Mouse (Mus musculus): ENCODE results near the gene Pmvk. TPM values are rescaled to one million over a fixed set of nuclear protein-coding genes. Genes with fewer than 3 reads are reported as not detected.
"Not testable (repeated sequence)": the region's sequence is repeated elsewhere in the genome, so short reads cannot be mapped to it uniquely, and the experiment has no call there.

The Pmvk gene
- polyA plus RNA-seq, 1 experiment from 2014 or later: 123 TPM

DNA sequence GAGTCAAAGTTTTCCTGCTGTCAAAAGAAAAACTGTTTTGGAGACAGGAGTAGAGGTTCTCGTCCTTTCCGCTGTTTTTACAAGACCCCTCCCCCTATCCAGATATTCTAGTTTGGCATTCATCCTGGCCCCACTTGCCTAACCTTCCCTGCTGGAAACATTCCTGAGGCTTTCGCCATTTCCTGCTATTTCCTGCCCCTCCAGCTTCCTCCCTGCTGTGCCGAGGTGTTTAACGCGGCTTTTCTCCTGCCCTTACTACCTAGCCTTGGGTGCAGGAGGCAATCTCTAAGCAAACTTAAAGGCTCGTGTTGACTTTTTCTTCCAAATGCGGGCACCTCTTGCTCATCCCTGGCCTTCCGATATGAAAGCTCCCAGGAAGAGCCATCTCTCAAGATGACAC is 34.8 kb upstream of the Pmvk start:
- Histone ChIP-seq H3K9me3 (no peaks in the 10 kb centered on the region), H3K4me1 (peaks cover 37% of the 10 kb centered on the region), H3K4me2 (peak overlapping the region; percentile 98), H3K9ac (peak overlapping the region; percentile 65), H3K27me3 (replicated peaks) (no peaks in the 10 kb centered on the region), H3K36me3 (replicated peaks) (peaks cover 7% of the 10 kb centered on the region), H3K4me3 (peak overlapping the region; percentile 60), H3K27ac (peak overlapping the region; percentile 83)
- WGBS: 3% methylated on average over 9 of the region's 9 CpGs
- no peak for ATAC-seq (replicated peaks)

DNA sequence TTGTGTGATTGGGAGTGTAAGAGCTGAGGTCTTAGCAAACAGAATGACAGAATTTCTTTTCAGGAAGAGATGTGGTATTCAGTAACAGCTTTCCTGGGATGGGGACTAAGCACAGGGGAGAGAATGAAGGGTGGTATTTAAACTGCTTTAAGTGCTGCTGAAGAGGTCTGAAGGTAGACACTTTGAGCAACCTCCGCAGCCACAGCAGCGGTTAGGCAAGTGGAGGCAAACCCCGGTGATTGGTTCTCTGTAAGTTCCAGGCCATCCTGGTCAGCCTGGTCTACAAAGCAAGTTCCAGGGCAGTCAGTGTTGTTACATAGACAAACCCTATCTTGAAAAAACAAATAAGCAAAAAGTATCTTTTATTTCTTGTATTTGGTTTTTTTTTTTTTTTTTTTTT is 34.4 kb upstream of the Pmvk start:
- Histone ChIP-seq H3K27me3 (replicated peaks) (no peaks in the 10 kb centered on the region), H3K36me3 (replicated peaks) (peaks cover 2% of the 10 kb centered on the region), H3K27ac (0 out of 2 replicates have a peak overlapping the region, but pooled peaks have one; percentile 36), H3K9me3 (no peaks in the 10 kb centered on the region), H3K4me1 (peaks cover 37% of the 10 kb centered on the region), H3K4me3 (peak overlapping the region; percentile 60), H3K9ac (peak overlapping the region; percentile 65; the same call in 1 of the 2 replicates), H3K4me2 (peak overlapping the region; percentile 98)
- 43% methylated on average over 3 of the region's 3 CpGs for WGBS
- ATAC-seq (replicated peaks): no peak

DNA sequence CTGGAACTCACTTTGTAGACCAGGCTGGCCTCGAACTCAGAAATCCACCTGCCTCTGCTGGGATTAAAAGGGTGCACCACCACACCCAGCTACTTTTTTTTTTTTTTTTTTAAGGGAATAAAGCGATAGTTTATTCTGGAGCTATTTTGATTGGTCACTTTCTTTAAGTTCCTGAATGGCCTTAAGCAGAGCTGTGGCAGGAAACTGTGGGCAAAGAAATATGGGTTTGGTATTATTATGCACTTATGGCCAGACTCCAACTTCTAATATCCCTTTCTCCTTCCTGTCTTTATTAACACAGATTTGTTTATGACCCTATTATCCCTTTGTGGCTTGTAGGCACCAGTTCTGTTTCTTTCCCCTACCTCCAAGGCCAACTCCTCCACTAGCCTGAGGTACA is 33.9 kb upstream of the Pmvk start:
- no peaks in the 10 kb centered on the region for H3K36me3 ChIP-seq (replicated peaks)
- ATAC-seq (replicated peaks): no peak
- peaks cover 37% of the 10 kb centered on the region for H3K4me1 ChIP-seq
- no peak overlapping the region for H3K9ac ChIP-seq
- H3K9me3 ChIP-seq: no peaks in the 10 kb centered on the region
- H3K27ac ChIP-seq: peak overlapping the region; percentile 39; the same call in 1 of the 2 replicates
- H3K4me3 ChIP-seq: no peak overlapping the region
- H3K4me2 ChIP-seq: no peak overlapping the region; the same call in 1 of the 2 replicates
- 60% methylated on average over 2 of the region's 2 CpGs for WGBS
- no peaks in the 10 kb centered on the region for H3K27me3 ChIP-seq (replicated peaks)

DNA sequence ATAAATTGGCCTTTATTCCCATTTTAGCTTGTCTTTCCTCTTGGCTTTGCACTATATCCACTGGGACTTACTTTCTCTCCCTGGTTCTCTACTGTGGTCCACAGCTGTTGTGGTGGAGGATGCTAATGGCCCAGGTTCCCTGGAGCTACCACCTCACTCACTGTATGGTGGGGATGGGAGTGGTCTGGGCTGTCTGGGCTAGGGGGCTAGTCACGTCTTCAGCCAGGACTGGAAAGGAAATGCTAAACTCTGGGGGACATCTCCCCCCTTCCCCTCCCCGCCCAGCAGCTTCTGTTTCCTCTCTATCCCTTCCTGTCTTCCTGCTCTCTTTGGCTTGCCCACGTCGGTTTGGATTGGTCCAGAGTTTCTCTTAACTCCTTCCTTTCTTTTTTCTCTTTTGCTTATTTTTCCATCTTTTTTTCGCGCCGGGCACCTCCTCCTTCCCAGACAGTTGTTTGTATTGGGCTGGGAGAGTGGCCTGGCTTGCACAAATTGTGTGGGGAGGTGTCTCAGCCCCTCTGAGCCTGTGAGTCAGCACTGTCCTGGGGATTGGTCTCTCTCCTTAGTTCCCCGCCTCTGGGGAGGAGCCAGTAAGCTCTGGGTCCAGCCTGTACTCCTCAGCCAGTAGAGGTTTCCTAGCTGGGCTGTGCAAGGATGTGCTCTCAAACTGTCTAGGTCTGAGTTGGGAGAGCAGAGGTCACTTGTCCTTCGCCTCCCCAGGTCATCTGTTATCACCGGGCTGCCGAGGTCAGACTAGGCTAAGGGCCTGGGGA is 33.2 kb upstream of the Pmvk start:
- 5% methylated on average over 11 of the region's 11 CpGs for whole genome bisulfite sequencing
- no peaks in the 10 kb centered on the region for H3K36me3 ChIP-seq (replicated peaks)
- H3K4me2 ChIP-seq: peak overlapping the region; percentile 49
- H3K9me3 ChIP-seq: no peaks in the 10 kb centered on the region
- H3K27ac ChIP-seq: peak overlapping the region; percentile 39
- H3K4me3 ChIP-seq: peak overlapping the region; percentile 30
- peak overlapping the region; percentile 39; the same call in 1 of the 2 replicates for H3K9ac ChIP-seq
- 0 out of 2 replicates have a peak, but pooled peaks have one; percentile 32 for ATAC-seq (replicated peaks)
- no peaks in the 10 kb centered on the region for H3K27me3 ChIP-seq (replicated peaks)
- peaks cover 37% of the 10 kb centered on the region for H3K4me1 ChIP-seq

DNA sequence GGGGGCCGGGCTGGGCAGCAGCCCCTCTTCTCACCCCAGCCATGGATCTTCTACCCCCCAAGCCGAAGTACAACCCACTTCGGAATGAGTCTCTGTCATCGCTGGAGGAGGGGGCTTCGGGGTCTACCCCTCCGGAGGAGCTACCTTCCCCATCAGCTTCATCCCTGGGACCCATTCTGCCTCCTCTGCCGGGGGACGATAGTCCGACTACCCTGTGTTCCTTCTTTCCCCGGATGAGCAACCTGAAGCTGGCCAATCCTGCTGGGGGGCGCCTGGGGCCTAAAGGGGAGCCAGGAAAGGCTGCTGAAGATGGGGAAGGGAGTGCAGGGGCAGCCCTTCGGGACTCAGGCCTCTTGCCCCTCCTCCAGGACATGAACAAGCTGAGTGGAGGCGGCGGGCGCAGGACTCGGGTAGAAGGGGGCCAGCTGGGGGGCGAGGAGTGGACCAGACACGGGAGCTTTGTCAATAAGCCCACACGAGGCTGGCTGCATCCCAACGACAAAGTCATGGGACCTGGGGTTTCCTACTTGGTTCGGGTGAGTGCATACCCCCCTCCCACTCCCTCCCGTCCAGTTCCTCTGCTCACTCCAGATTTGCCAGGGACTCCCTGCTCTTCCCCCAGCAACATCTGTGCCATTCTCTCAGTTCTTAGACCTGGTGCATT is 32.4 kb upstream of the Pmvk start:
- no peak overlapping the region for H3K27ac ChIP-seq
- 10% methylated on average over 22 of the region's 22 CpGs for WGBS
- no peaks in the 10 kb centered on the region for H3K9me3 ChIP-seq
- H3K9ac ChIP-seq: peak overlapping the region; percentile 39; the same call in 1 of the 2 replicates
- no peaks in the 10 kb centered on the region for H3K36me3 ChIP-seq (replicated peaks)
- peaks cover 33% of the 10 kb centered on the region for H3K4me1 ChIP-seq
- no peaks in the 10 kb centered on the region for H3K27me3 ChIP-seq (replicated peaks)
- H3K4me3 ChIP-seq: peak overlapping the region; percentile 30
- peak overlapping the region; percentile 49 for H3K4me2 ChIP-seq
- ATAC-seq (replicated peaks): no peak

DNA sequence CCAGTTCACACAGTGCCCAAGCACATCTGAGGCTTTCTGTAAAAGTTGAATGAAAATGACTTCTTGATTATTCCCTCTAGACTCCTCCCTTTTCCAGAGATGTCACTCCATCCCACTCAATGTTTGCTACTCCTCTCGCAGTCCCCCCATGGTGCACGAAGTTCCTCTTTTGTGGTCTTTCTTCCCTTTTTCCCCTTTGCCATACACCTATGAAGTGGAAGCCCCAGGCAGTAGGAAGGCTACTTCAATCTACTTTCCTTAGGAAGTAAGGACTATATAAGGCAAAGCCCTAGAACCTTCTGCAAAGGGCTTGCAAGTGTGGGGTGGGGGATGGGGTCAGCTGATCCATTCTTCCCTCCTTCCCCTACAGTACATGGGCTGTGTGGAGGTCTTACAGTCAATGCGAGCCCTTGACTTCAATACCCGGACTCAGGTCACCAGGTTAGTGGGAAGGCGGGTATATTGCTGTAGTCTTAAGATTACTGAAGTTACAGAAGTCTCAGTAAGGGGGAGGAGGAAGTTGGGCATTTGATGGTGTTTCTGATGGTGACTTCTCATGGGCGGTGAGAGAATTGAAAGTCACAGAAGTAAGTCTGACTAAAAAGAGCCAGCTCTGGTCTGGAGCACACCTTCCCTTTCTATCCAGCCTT is 31.7 kb upstream of the Pmvk start:
- Histone ChIP-seq H3K9ac (no peak overlapping the region), H3K4me3 (no peak overlapping the region), H3K36me3 (replicated peaks) (no peaks in the 10 kb centered on the region), H3K4me1 (peaks cover 25% of the 10 kb centered on the region), H3K27ac (no peak overlapping the region), H3K4me2 (no peak overlapping the region; the same call in 1 of the 2 replicates), H3K9me3 (no peaks in the 10 kb centered on the region), H3K27me3 (replicated peaks) (no peaks in the 10 kb centered on the region)
- WGBS: 67% methylated on average over 6 of the region's 6 CpGs
- ATAC-seq (replicated peaks): no peak

DNA sequence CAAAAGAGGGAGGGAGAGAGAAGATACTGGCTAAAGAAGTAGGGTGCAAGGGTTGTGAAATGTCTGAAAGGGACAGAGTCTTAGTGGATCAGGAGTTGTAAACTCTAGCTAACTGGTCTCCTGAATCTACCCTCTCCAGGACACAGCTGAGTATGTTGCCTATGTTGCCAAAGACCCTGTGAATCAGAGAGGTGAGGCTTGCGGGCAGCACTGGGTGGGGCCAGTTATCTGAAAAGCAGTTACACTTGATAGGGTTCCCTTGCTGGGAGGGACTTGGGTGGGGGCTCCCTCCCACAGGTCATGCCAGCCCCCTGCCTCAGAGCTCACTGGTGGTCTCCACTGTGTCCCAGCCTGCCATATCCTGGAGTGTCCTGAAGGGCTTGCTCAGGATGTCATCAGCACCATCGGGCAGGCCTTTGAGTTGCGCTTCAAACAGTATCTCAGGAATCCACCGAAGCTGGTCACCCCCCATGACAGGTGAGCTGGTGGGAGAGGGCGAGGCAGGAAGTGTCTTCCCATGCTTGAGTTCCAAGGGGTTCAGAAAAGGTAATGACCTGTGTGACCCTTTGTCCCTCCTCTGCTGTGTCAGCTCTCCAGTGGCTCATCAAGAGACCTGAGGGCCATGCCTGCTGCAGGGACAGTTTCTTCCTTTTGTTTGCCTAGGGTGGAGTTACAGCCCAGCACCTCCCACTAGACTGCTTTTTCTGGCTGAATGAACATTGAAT is 29.8 kb upstream of the Pmvk start:
- Histone ChIP-seq H3K27me3 (replicated peaks) (no peaks in the 10 kb centered on the region), H3K4me1 (peaks cover 16% of the 10 kb centered on the region), H3K36me3 (replicated peaks) (no peaks in the 10 kb centered on the region), H3K9ac (no peak overlapping the region), H3K27ac (no peak overlapping the region), H3K4me2 (no peak overlapping the region), H3K4me3 (no peak overlapping the region), H3K9me3 (no peaks in the 10 kb centered on the region)
- 93% methylated on average over 5 of the region's 5 CpGs for WGBS
- no peak for ATAC-seq (replicated peaks)

DNA sequence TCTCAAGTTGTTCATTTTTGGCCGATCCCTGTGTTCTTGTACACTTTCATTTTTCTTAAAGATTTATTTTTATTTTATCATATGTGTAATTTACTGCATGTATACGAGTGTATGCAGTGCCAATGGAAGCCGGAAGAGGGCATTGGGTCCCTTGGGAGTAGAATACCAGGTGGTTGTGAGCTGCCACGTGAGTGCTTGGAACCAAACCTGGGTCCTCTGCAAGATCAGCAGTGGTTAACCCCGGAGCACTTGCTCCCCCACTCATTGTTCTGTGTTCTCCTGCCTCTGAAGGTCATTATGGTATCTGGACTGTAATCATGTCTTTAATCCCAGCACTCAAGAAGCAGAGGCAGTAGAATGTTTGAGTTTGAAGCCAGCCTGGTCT is 29.2 kb upstream of the Pmvk start:
- 94% methylated on average over 5 of the region's 5 CpGs for WGBS
- Histone ChIP-seq H3K27me3 (replicated peaks) (no peaks in the 10 kb centered on the region), H3K4me3 (no peak overlapping the region), H3K4me1 (peaks cover 11% of the 10 kb centered on the region), H3K4me2 (no peak overlapping the region), H3K9me3 (no peaks in the 10 kb centered on the region), H3K27ac (no peak overlapping the region), H3K36me3 (replicated peaks) (no peaks in the 10 kb centered on the region), H3K9ac (no peak overlapping the region)
- ATAC-seq (replicated peaks): no peak

DNA sequence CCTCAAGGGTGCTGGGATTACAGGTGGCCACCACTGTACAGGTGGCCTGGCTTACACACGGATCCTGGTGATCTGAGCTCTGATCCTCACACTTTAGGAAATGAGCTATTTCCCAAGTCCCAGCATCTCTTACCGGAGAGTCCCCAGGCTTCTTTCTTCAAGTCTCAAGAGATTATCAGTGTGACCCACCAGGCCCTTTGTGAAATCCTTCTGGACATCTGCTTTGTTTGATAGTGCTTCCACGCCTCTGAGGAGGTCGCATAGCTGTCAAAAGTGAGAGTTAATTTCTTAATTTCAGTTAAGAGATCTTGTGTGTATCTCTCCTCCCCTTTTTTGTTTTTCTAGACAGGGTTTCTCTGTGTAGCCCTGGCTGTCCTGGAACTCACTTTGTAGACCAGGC is 28.5 kb upstream of the Pmvk start:
- Histone ChIP-seq H3K27me3 (replicated peaks) (no peaks in the 10 kb centered on the region), H3K4me2 (no peak overlapping the region), H3K9me3 (no peaks in the 10 kb centered on the region), H3K27ac (no peak overlapping the region), H3K9ac (no peak overlapping the region), H3K36me3 (replicated peaks) (no peaks in the 10 kb centered on the region), H3K4me1 (peaks cover 15% of the 10 kb centered on the region), H3K4me3 (no peak overlapping the region)
- WGBS: 77% methylated on average over 4 of the region's 4 CpGs
- ATAC-seq (replicated peaks): no peak

DNA sequence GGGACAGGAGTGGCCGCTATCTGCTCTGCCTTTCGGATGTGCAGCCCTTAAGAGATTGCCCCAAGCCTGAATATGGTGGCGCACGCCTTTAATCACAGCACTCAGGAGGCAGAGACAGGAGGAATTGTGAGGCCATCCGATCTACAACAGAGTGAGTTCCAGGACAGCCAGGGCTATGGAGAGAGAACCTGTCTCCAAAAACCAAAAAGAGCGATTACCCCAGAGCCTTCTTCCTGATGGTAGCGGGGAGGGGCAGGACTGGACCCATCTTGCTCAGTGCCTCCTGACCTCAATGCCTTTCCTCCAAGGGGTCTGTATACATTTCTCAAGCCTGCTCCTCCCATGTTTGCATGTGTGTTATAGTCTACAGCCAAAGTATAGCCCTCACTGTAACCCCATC is 25.3 kb upstream of the Pmvk start:
- WGBS: 94% methylated on average over 7 of the region's 7 CpGs

DNA sequence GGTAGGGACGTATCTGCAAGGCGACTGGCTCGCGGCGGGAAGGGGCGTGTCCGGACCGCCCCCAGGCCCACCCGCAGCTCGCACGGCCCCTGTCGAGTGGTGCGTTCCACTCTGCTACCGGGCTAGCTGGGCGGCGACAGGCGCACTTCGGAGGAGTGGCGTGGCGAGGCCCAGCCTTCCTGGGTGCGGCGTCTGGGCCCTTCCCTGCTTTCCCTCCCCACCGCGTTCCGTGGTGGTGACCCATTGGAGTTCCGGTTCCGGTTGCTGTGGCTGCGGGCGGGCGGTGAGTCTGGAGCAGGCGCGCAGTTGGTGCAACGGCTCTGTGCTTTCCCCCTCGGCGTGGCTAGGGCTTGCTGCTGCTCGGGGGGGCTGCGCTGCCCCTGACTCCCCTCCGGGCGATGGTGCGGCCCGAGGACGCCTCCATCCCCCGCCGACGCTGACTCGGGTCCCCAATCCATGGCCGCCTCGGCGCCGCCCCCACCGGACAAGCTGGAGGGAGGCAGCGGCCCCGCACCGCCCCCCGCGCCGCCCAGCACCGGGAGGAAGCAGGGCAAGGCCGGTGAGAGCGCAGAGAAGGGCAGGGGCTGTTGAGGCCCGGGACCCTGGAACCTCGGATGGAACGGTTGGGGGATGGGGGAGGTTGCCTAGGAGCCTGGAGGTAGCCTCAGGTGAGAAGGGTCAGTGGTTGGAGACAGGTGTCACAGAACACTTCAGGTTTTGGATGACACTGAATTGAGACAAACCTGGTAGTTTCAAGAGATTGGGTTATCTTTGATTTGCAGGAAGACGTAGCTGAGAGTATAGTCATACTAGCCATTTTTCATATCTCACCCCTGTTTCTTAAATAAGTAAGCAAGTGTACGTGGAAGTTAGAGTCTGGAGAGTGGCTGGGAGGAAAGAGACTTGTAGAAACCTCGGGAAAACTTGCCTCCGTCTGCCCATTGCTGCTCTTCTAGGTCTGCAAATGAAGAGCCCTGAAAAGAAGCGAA is 23.9 kb upstream of the Pmvk start, which contains the start of gene Pygo2:
Pygo2 (plus strand) TSS at position 44 of the 989 bp plus-strand sequence.
- Histone ChIP-seq H3K4me2 (peak within 1 kb of the TSS; percentile 86), H3K9ac (peak within 1 kb of the TSS; percentile 99), H3K27me3 (replicated peaks) (no peaks in the 10 kb centered on the region), H3K36me3 (replicated peaks) (peaks cover 15% of the 10 kb centered on the region; the same call in 1 of the 2 replicates), H3K9me3 (no peaks in the 10 kb centered on the region), H3K4me1 (peaks cover 19% of the 10 kb centered on the region), H3K4me3 (peak within 1 kb of the TSS; percentile 99), H3K27ac (peak within 1 kb of the TSS; percentile 89)
- ATAC-seq (replicated peaks): peak; percentile 98
- WGBS: 2% methylated on average over 65 of the region's 68 CpGs

More for the DNA sequence above, 25.3 kb upstream of the Pmvk start:
- H3K4me3 ChIP-seq; H3K27me3 ChIP-seq (replicated peaks); H3K27ac ChIP-seq; H3K4me2 ChIP-seq; H3K9ac ChIP-seq; H3K9me3 ChIP-seq; ATAC-seq (replicated peaks): not testable (repeated sequence)
- Histone ChIP-seq H3K4me1 (peaks cover 19% of the 10 kb centered on the region), H3K36me3 (replicated peaks) (peaks cover 15% of the 10 kb centered on the region; the same call in 1 of the 2 replicates)

All from midbrain, embryonic 15.5 days (tissue).